Mouse (Mus musculus) thymus, adult 2 months (tissue): ENCODE measurements at regions not wholly inside any gene's neighbourhood (a gene's known extent, or its start where the extent isn't known, plus 50 kb on each side); places are given as distances from the start of the nearest gene placed in this dataset.

ENCODE experiments used
- DNase-seq: peaks from one replicate; pipeline ENCODE4 v3.0.0; 2021
- H3K27ac ChIP-seq: fragments of 200-500 bp; 2 replicates; pipeline ENCODE4 v1.5.1; 2012; ENCODE audit warnings: low read length, control low read depth; ENCODE audit not compliant: control insufficient read depth, insufficient read depth
- H3K27me3 ChIP-seq: fragments of 200-500 bp; 2 replicates; pipeline ENCODE4 v1.6.1; 2012; ENCODE audit warnings: mild to moderate bottlenecking, low read length, moderate library complexity, mixed read lengths; ENCODE audit not compliant: control insufficient read depth, insufficient read depth
- H3K36me3 ChIP-seq: fragments of 200-500 bp; 2 replicates; pipeline ENCODE4 v1.6.1; 2012; ENCODE audit warnings: mild to moderate bottlenecking, low read length, moderate library complexity; ENCODE audit not compliant: control insufficient read depth, insufficient read depth
- H3K4me1 ChIP-seq: fragments of 200-500 bp; replicated peaks from 2 replicates; pipeline ENCODE4 v1.6.1; 2012; ENCODE audit warnings: low read length; ENCODE audit not compliant: control insufficient read depth, insufficient read depth
- H3K4me3 ChIP-seq: fragments of 200-500 bp; 2 replicates; pipeline ENCODE4 v1.5.1; 2012; ENCODE audit warnings: mild to moderate bottlenecking, low read length, control low read depth, moderate library complexity; ENCODE audit not compliant: control insufficient read depth, insufficient read depth
- CTCF ChIP-seq: fragments of 200-500 bp; IDR thresholded peaks from 2 replicates; pipeline ENCODE4 v1.5.1; 2012; ENCODE audit warnings: mild to moderate bottlenecking, control low read depth, low read length, moderate library complexity, borderline replicate concordance; ENCODE audit not compliant: control insufficient read depth, poor library complexity, insufficient read depth; ENCODE audit errors: extremely low read depth
- POLR2A ChIP-seq: fragments of 200-500 bp; IDR thresholded peaks from 2 replicates; pipeline ENCODE4 v1.6.1; 2012; ENCODE audit warnings: mild to moderate bottlenecking, low read length, control low read depth, moderate library complexity; ENCODE audit not compliant: control insufficient read depth, poor library complexity, insufficient read depth; ENCODE audit errors: extremely low read depth
- WGBS: fragments of 180-500 bp; shearing (Covaris S2); methylation state at CpG from one replicate; pipeline ENCODE4 v1.1.7; 2018; 5-methylcytosine and 5-hydroxymethylcytosine counted together

- WGBS, result 93% methylated on average over 13 of the region's 13 CpGs
- Histone ChIP-seq H3K36me3 (no peaks in the 10 kb centered on the region), H3K4me3 (no peak overlapping the region), H3K4me1 (no peaks in the 10 kb centered on the region), H3K27ac (no peak overlapping the region), H3K27me3 (no peaks in the 10 kb centered on the region)
- no peak for TF ChIP-seq POLR2A
- no peak for TF ChIP-seq CTCF
- DNase-seq, result no peak
These were observed 313.2 kb downstream of the Rwdd3 start for GRCm38 (mm10) chr3:120858281-120858680.

DNA sequence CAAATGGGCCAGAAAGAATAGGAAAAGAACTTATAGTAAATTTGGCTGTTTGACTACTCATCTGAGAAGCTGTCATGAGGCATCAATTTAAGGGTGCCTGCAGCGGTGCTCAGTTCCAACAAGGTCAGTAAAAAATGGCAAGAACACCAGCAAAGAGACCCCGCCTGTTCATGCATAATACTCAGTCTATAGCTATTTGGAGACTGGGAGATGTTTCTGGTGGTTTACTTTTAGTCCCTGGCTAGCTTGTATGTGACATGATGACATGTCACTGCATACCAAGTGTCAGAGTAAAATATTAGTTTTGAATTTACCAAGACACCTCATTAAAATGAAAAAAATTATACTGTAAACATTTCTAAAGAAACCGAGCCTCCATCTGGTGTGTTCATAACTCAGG, 317.2 kb downstream of the Rwdd3 start:
- WGBS, result 89% methylated on average over 3 of the region's 3 CpGs
- TF ChIP-seq CTCF (no peak), POLR2A (no peak)
- Histone ChIP-seq H3K27me3 (no peaks in the 10 kb centered on the region), H3K27ac (no peak overlapping the region), H3K4me3 (no peak overlapping the region), H3K36me3 (no peaks in the 10 kb centered on the region), H3K4me1 (no peaks in the 10 kb centered on the region)
- DNase-seq, result no peak

DNA sequence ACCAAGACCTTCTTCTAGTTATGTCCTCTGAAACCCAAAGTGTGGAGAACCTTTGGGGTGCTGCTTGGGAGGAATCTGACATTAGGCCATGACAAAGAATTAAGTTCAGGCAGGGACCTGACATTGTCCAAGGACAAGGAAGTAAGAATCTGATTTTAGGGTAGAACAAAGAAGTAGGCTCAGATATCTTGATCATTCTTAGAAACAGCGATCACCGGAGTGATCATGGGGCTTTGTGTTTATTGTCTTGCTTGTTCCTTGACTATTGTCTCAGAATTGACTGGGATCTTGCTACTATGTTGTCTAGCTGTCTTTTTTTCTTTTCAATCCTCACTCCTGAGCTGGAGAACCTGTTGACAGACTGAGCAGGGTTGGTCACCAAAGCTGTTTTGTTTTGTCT, 327.9 kb downstream of the Rwdd3 start:
- no peak for TF ChIP-seq CTCF
- no peak for TF ChIP-seq POLR2A
- no peak overlapping the region for H3K4me3 ChIP-seq
- H3K27ac ChIP-seq, result no peak overlapping the region
- H3K36me3 ChIP-seq, result no peaks in the 10 kb centered on the region
- WGBS, result 96% methylated on average over 2 of the region's 2 CpGs
- no peak for DNase-seq
- no peaks in the 10 kb centered on the region for H3K27me3 ChIP-seq
- no peaks in the 10 kb centered on the region for H3K4me1 ChIP-seq

GRCm38 (mm10) chr3:120823536-120823935, 348.0 kb downstream of the Rwdd3 start:
- WGBS, result 98% methylated on average over 19 of the region's 19 CpGs
- H3K27ac ChIP-seq, result no peak overlapping the region
- no peak for TF ChIP-seq POLR2A
- TF ChIP-seq CTCF, result no peak

GRCm38 (mm10) chr3:120811901-120812300, 359.6 kb downstream of the Rwdd3 start:
- no peak for TF ChIP-seq CTCF
- 74% methylated on average over 2 of the region's 2 CpGs for WGBS
- H3K36me3 ChIP-seq, result no peaks in the 10 kb centered on the region
- no peaks in the 10 kb centered on the region for H3K4me1 ChIP-seq
- no peaks in the 10 kb centered on the region for H3K27me3 ChIP-seq
- no peak for DNase-seq
- H3K27ac ChIP-seq, result no peak overlapping the region
- no peak overlapping the region for H3K4me3 ChIP-seq

More at GRCm38 (mm10) chr3:120823536-120823935, 348.0 kb downstream of the Rwdd3 start:
- Histone ChIP-seq H3K36me3 (no peaks in the 10 kb centered on the region), H3K4me3 (no peak overlapping the region), H3K27me3 (no peaks in the 10 kb centered on the region), H3K4me1 (no peaks in the 10 kb centered on the region)
- DNase-seq, result no peak

- WGBS, result 81% methylated on average over 5 of the region's 5 CpGs
- TF ChIP-seq POLR2A (no peak), CTCF (no peak)
- Histone ChIP-seq H3K36me3 (no peaks in the 10 kb centered on the region), H3K4me1 (no peaks in the 10 kb centered on the region), H3K27me3 (no peaks in the 10 kb centered on the region), H3K4me3 (no peak overlapping the region), H3K27ac (no peak overlapping the region)
- DNase-seq, result no peak
These were observed 361.0 kb downstream of the Rwdd3 start for GRCm38 (mm10) chr3:120810527-120810926.

DNA sequence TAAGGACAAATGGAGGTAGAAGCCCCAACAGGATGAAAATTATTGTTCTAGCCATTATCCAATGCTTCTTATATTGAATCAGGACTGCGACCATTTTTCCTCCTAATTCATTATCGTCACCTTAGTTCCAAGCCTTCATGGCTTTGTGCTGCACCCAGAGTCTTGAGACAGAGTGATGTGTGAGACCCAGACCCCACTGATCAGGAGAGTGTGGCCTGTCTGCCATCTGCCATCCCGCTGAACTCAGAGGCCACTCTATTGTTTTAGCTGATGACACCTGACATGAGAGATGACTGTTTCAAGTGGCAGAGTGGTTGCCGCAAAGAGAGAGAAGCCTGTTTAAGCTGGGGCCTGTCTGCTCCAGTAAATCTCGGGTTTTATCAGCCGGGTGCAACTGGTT, 361.4 kb downstream of the Rwdd3 start:
- H3K4me1 ChIP-seq, result no peaks in the 10 kb centered on the region
- no peak for DNase-seq
- TF ChIP-seq CTCF (no peak), POLR2A (no peak)
- no peaks in the 10 kb centered on the region for H3K27me3 ChIP-seq
- WGBS, result 80% methylated on average over 6 of the region's 6 CpGs
- no peaks in the 10 kb centered on the region for H3K36me3 ChIP-seq
- no peak overlapping the region for H3K4me3 ChIP-seq
- H3K27ac ChIP-seq, result no peak overlapping the region
